25 mouse cellular contexts compared by ENCODE assay signal in the genomic region with DNA sequence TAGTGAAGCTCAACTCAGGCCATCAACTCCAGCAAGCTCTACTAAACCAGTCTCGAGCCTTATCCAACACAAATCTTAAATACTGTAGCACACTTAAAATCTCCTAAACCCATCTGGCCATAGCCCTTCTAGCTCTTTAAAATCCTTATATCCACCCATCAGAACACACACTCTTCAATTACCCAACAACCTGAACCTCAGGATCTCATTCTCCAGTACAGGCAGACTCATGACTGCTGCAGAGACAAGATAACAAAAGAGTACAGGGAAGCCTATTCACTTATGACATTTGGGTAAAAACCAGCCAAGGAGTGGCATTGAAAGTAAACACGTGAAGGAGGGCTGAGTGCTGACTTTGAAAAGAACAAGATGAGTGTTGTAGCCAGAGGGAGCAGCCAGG. TPM values are rescaled to one million over a fixed set of nuclear protein-coding genes. Genes with fewer than 3 reads are reported as not detected.
"Had no signal": no experiment of that assay in that cellular context is flagged by ENCODE, and none has a peak within 500 bp of the region (broad histone marks: within the 10 kb centered on the region; RNA-seq: fewer than 3 reads in every experiment).

No protein-coding gene starts in this region.

- H3K4me2 ChIP-seq: heart, embryonic 12.5 days; hindbrain, embryonic 12.5 days; hindbrain, embryonic 14.5 days; intestine, embryonic 15.5 days; kidney, embryonic 15.5 days; limb, embryonic 12.5 days had no signal

- H3K27me3 ChIP-seq: heart, embryonic 12.5 days; hindbrain, embryonic 12.5 days; intestine, embryonic 15.5 days; kidney, embryonic 15.5 days; limb, embryonic 12.5 days had no signal

- H3K9ac ChIP-seq: heart, embryonic 12.5 days; hindbrain, embryonic 12.5 days; hindbrain, embryonic 14.5 days; intestine, embryonic 15.5 days; kidney, embryonic 15.5 days; limb, embryonic 12.5 days had no signal

- ATAC-seq: hindbrain, embryonic 16.5 days; inflammation-experienced regulatory T-cells, adult 6 months; intestine, embryonic 15.5 days; intestine, postnatal 0 days had no signal

- H3K4me1 ChIP-seq: hindbrain, embryonic 10.5 days; hindbrain, embryonic 12.5 days; intestine, embryonic 15.5 days; kidney, embryonic 15.5 days; limb, embryonic 10.5 days; limb, embryonic 12.5 days had no signal

- H3K4me3 ChIP-seq: gastrocnemius, adult 2 months; heart, embryonic 10.5 days; heart, embryonic 12.5 days; hindbrain, embryonic 10.5 days; hindbrain, embryonic 12.5 days; intestine, embryonic 15.5 days; kidney, embryonic 15.5 days; layer of hippocampus, adult 2 months; left cerebral cortex, adult 2 months; limb, embryonic 10.5 days; limb, embryonic 12.5 days had no signal

- H3K9me3 ChIP-seq: heart, embryonic 10.5 days; heart, embryonic 12.5 days; hindbrain, embryonic 10.5 days; hindbrain, embryonic 12.5 days; intestine, embryonic 15.5 days; kidney, embryonic 15.5 days; limb, embryonic 10.5 days; limb, embryonic 12.5 days had no signal

- H3K27ac ChIP-seq: gastrocnemius, adult 2 months; heart, embryonic 10.5 days; hindbrain, embryonic 10.5 days; hindbrain, embryonic 12.5 days; hindbrain, embryonic 14.5 days; intestine, embryonic 15.5 days; kidney, embryonic 15.5 days; kidney, postnatal 0 days; layer of hippocampus, adult 2 months; left cerebral cortex, adult 2 months; limb, embryonic 10.5 days; limb, embryonic 12.5 days had no signal

- DNase-seq: gastrocnemius, adult 2 months; gastrocnemius, postnatal 10 days; gastrocnemius, postnatal 25 days; heart, adult 18-20 months; heart, postnatal 10 days; heart, postnatal 4 days; kidney, adult 18-20 months; kidney, adult 9 months; kidney, postnatal 25 days; kidney, postnatal 4 days had no signal

- H3K36me3 ChIP-seq: heart, embryonic 10.5 days; heart, embryonic 12.5 days; hindbrain, embryonic 10.5 days; hindbrain, embryonic 12.5 days; intestine, embryonic 15.5 days; kidney, embryonic 15.5 days; limb, embryonic 10.5 days; limb, embryonic 12.5 days had no signal

RNA-seq across cellular contexts. Expression of a gene that starts 55.4 kb away (rescaled TPM):
- polyA plus RNA-seq: inflammation-experienced regulatory T-cells, adult 6 months had no signal
